Mouse (Mus musculus) right cerebral cortex, adult 18-20 months (tissue): ENCODE results near the gene Optn.
A peak's percentile ranks its signal among the peaks of the same experiment; 100 is the strongest.
"Not testable (repeated sequence)": the region's sequence is repeated elsewhere in the genome, so short reads cannot be mapped to it uniquely, and the experiment has no call there.

Source experiments
- DNase-seq: peaks from one replicate; pipeline ENCODE4 v3.0.0; 2022; ENCODE audit warnings: mixed read lengths

The Optn gene

DNA sequence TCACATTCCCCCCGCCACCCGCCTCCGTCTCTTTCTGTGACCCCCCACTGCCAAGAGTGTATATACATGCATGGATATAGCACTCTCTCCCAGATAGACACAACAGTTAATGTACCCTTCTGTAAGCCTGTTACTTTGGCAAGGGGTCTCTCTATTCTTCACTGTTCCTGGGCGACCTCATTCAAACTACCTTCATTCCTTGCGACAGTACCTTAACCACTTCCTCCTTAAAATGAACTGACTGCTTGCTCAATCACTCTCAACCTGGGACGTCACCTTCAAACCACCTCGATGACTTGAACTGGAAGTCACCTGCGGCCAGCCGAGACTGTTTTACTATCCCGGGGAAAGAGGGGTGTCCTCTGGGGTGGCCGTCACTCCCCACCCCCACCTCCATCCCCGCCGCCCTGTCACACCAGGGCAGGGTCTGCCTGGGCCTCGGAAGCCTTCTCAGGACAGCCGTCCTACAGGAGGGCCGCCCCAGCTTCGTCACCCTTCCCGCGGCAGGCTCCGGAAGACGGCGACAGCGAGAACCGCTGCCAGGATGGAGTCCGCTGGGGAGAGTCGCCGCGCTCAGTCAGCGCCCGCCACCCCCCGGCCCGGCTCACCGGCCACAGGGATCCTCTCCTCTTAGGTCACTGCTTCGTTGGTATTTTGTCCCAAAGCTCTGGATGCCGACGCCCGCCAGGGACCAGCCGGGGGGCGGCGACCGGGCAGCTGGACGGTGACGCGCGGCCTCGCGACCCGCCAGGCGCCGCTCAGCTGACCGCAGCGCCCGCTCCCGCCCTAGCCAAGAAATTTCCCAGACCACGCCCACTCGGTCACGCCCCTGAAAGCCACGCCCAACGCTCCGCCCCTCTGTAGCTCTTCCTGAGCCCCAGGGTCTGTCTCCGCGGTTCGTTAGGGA, at the start of gene Optn:
TSS of gene Optn (minus strand) at position 753 of the 907 bp plus-strand sequence.
- DNase-seq, result peak; percentile 84

DNA sequence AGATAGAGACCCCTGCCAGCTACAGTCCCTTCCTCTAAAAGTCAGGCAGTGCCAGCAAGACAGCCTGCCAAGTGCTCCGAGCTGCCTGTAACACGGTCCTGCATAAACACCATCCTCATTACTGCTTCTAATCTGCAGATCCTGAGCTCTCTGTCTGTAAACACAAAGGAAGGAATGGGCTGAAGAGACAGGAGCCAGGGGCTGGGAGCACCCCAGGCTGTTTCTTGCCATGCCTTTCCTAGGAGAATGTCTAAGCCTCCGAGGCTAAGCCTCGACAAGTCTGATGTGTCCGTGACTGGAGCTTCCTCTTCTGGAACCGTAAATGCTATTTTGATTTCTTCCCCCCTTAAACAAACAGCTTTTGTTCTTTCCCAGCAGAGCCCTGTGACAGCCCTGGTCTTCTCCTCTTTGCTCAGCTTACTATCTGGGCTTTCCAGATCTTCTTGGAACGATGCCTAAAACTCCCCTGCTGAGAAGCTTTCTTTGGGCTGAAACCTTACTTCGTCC, 49.0 kb upstream of the Optn start:
- DNase-seq, result no peak

DNA sequence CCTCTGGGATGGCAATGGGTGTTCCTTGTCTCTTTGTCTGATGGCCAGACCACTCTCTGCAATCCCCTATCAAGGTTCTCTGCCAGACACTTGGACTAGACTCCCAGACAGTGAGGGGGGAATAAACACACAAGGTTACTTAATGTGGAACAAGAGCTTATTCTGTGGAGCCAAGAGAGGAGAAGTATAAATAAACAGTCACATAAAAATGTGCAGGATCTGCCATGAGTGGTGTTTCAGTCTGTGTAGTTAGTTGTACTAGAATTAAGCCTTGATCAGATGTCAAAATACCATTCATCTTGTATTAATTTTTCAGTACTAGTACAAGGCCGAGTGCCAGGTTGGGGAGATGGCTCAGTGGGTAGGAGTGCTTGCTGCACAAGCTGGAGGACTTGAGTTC, 39.0 kb upstream of the Optn start:
- no peak for DNase-seq

DNA sequence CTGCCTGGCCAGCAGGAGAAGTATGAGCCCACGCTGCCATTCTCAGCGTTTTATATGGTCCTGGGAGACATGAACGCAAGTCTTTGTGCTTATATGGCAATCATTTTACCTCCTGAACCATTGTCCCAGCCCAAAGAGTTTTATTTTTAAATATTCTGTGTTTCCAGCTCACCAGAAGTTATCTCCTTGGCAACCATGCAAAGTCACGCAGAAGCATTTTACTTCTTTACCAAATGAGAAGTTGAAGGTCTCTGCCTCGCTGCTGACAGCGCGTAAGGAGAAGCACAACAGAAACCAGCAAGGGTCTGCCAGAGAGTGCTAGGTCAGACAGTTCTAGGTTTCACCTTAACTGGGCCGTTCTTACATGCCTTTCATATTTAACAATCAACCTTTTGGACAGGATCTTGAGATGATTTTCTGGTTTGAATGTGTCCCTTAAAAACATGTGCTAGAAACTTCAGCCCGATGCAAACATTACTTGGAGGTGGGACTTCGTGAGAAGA, 37.9 kb upstream of the Optn start:
- no peak for DNase-seq

DNA sequence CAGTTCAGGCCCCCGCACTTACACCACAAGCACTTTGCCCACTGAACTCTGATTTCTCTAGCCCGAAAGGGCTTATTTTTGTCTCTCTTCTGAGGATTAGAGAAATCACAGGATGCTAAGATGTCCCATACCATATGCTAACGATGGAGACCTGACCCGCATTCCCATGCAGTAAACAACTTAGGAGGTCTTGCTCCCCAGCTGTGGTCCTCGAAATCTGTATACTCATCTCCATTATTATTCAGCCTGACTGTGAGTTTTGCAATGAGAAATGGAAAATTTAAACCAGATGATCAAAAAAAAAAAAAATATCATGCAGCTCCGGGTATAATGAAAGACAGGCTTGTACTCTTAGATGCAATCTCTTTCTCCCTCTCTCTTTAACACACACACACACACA, 35.3 kb upstream of the Optn start:
- no peak for DNase-seq

DNA sequence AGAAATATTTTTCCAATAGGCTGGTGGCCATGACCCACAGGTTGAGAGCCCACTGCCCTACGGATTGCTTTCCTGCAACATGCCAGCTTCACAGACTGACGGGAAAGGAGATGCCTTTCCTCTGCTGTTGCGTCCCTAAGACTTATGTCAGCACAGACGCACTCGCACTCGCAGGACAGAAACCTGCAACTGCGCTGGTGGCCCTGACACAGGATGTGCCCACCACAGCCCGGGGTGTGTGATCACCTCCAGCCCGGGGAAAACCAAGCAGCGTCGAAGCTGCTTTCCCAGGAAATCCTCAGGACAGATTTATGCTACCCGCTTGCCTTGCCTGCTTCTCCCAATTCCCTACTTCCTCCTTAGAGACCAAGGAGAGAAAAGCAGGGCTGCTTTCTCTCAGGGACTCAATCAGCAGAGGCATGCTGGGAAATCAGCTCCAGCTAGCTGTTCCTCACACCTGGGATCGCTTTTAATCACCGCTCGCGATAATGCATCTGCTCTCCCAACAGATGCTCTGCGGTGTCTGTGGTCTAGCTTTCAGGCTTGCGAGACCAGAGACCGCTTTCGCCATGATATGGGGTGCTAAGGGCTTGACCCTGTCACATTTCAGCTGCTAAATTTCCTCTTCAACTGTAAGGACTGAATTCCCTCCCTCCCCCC, 34.1 kb upstream of the Optn start:
- peak; percentile 33 for DNase-seq

DNA sequence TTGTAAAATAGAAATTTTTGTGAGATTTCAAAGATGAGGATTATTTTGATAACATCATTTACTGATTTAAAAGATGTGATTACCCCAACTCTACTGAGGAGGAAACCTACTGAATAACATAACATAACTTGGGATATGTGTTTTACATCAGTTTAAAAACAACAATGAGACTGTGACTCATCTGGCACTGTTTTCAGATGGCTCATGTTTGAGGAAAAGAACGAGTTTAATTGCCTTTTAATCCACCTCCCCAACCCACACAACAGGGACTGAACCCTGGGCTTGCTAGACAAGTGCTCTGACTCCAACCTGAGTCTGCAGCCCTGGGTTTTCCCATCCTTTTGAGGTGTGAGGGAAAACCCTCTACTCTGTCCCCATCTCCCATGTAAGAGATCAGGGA, 31.5 kb upstream of the Optn start:
- DNase-seq, result peak; percentile 15

DNA sequence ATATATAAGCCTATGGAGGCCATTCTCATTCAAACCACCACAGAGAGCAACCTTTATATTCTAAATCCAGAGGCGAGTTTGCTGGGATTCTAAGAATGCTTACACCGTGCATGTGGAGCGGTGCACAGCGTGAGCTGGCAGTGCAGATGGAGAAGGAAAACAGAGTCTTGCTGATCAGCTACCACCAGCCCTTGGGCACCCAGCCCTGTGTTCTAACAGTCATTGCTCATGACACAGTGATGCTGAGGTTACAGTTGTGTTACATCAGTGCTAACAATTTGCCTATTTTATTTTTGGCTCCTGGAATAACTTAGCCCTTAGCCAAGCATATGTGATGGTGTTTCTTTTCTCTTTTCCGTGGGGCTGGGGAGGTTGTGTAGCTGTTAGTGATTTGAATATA, 31.0 kb upstream of the Optn start:
- DNase-seq, result peak; percentile 27

DNA sequence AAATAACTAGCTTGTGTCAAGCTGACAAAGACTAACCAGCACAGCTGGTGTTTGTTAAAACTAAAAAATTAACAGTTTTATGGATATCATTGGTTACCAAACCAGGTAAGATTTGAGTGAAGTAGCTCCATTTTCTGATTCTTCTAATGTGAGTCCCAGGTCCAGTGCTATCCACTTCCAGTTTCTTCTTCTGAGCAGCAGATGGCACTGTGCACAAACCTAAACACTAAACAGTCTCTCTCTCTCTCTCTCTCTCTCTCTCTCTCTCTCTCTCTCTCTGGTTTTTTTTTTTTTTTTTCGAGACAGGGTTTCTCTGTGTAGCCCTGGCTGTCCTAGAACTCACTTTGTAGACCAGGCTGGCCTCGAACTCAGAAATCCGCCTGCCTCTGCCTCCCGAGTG, 26.5 kb upstream of the Optn start:
- peak; percentile 48 for DNase-seq

DNA sequence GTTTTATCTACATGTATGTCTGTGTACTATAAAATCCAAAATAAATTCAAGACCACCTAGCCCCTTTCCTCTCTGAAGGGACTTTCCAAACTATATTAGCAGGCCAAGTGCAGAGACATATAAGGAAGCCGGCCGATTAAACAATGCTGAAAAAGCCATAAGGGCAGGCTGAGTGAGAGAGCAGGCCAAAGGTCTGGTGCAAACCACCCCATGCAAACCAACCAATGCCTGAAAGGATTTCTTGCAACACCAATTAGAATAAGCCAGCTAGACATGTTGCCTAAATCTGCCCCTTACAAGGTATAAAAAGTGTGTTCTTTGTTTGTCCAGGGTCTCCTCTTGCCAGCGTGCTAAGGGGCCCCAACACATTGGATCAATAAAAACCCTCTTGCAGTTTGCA, 23.8 kb upstream of the Optn start:
- no peak for DNase-seq

DNA sequence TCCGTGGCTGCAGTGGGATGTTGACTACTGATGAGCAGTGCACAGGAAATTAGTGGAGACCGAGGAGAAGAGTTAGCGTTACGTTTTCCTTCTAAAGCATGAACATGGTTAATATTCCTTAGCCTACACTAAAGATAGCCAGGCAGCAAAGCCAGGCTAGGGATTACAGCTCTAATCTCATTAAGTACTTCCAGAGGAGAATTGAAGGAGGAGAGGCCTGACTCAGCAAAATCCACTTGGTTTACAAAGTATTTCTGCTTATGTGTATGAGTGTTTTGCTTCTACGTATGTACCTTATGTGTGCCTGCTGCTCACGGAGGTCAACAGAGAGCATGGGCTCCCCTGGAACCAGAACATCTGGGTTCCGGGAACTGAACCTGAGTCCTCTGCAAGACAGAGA, 19.9 kb upstream of the Optn start:
- DNase-seq, result no peak

DNA sequence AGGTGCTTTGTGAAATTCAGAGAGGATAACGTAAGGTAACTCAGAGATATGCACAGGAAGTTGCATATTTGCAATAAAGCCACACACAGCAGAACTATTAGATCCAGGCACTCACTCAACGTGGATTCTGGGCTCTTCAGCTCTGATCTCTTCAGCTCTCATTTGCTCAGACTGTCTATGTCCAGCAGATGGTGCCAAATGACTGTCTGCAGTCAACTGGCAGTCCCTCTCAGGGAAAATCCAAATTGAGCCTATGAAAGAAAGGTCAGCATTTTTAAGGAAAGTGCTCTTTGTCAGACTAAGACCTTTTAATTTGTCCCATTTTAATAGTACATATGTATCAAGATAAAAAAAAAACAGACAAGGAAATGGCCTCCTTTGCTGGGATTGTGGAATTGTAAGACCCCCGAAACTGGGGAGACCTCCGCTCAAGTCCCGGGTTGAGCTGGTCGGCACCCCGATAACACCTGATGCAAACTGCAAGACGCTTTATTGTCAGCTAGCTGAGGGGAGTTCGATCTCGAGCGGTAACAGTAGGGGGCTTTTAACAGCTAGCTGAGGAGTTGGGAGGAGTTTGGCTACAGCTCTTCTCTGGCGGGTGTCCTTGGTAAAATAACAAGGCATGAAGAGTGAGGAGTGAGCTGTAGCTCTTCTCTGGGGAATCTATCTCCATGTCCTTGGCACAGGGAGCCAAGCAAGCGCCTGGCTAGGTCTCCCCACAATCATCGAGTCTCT, 16.4 kb upstream of the Optn start:
- DNase-seq, result peak; percentile 39

DNA sequence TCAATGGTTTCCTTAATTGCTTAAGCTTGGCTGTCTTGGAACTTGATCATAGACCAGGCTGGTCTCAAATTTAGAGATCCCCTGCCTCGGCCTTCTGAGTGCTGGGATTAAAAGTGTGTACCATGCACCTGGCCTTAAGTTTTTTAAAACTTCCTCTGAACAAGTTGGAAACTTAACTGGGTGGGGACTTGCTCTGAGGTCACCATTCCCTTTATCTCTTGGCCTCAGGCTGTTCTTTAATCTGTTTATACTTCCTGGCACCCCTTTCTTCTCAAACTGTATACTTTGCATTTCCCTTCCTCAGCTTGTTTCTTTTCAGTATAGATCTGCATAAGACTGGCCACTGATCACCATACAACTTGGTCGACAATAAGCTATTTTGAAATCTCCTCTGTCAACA, 14.1 kb upstream of the Optn start:
- no peak for DNase-seq

DNA sequence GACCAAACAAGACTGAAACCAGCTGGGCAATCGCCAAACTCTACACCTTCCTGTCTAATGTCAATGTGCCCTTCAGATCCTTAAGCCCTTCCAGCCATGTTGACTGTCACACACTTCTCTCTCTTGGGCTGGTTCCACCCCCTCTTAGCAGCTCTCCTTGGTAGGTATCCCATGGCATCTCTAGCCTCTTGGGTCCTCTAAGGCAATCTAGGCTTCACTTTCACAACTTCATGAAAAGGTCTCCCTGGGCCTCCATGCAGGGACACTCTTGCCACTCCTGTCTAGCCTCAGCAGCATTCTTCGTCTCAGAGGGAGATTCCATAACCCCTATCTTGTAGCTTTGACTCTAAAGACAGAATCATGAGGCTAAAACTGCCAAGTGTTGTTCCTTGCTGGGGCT, 13.6 kb upstream of the Optn start:
- no peak for DNase-seq

DNA sequence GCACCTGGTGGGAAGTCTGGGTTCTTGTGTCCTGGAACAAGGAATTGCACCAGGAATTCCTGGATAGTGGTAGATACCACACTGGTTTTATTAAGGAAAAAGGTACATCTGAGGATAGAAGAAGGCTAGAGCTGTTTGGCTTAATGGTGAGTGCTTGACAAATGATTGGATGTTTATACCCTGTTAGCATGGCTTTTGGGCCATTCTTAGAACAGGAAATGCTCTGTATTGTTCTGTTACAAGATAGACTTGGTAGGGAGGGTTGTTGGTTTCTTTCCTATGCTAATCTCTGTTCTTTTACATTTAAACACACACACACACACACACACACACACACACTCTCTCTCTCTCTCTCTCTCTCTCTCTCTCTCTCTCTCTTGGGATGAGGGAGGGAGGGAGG, 12.0 kb upstream of the Optn start:
- no peak for DNase-seq

DNA sequence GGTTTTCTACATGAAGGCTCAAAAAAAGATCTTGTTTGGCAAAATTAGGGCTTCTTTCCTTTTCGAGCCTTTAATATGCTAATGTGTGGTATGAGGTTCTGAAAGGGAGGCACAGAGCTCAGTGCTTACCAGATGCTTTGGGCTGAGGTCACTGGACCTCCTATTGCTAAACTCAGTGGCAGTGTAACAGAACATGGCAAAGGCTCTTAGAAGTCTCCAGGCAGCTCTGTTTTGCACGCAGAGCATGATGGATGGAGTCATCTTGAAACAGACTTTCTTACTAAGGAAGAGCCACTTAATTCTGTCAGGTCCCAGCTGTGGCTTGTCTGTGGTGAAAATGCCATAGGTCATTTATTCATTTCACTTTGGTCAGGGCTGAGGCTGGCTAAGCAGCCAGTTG, 11.6 kb upstream of the Optn start:
- no peak for DNase-seq

DNA sequence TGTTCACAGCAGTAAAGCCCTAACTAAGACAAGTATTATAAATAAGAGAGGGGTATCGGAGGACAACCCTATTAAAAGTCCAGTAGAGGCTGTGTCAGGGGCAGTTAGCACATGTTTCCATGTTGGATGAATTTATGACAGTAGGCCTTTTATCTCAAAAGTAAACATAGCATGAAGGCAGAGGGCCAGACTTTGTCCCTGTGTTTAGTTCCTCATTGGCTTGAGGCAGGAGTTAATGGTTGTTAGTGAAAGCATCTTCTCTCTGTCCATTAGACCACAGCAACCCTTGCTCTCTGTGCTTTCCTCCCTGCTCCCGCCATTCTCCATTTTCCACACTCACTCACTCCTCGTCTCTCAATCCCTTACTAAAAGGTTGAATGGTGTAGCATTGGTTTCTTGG, 9.9 kb upstream of the Optn start:
- no peak for DNase-seq

DNA sequence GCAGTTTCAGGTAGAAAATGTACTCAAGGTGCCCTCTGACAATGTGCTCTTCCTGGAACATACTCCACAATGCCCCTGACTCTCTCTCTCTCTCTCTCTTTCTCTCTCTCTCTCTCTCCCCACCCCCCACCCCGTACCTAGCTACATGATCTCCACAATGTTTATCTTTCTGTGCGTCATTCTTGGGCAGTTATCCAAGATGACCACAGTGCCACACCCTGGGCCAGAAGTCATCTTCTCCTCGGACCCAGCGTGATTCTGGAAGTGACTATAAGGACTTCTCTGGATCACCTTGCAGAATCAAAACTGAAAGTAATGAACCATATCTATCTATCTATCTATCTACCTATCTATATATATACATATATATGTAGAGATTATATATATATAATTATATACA, 4.1 kb upstream of the Optn start:
- DNase-seq, result no peak

DNA sequence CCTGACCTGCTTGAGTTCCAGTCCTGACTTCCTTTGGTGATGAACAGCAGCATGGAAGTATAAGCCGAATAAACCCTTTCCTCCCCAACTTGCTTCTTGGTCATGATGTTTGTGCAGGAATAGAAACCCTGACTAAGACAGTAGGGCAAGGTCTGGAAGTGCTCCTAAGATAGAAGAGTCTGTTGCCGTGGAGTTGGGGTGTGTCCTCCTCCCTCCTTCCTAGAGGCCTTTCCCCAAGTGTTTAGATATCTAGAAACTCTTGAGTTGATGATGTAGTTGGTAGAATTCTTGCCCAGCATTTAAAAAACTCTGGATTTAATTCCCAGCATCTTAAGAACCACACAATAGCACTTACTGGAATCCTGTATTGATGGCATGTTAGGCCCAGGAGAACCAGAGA, 3.4 kb upstream of the Optn start:
- DNase-seq, result not testable (repeated sequence)

DNA sequence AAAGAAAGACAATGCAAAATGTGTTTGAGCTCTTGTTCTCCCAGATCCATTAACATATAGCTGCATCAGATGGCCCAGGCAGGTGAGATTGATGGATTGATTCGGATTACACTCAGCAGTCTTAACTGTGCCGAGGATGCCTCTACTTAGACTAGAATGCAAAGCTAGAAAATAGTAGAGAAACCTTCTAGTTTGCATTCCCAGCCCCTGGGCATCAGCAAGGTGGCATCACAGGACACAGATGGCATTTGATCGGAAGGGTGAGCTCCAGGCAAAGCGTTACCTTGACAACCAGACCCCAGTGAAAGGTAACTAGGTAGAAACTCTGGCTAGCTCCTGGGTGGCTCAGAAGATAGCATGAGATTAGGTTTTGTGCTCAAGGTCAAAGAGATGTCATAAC, 396 bp upstream of the Optn start:
- DNase-seq, result no peak

DNA sequence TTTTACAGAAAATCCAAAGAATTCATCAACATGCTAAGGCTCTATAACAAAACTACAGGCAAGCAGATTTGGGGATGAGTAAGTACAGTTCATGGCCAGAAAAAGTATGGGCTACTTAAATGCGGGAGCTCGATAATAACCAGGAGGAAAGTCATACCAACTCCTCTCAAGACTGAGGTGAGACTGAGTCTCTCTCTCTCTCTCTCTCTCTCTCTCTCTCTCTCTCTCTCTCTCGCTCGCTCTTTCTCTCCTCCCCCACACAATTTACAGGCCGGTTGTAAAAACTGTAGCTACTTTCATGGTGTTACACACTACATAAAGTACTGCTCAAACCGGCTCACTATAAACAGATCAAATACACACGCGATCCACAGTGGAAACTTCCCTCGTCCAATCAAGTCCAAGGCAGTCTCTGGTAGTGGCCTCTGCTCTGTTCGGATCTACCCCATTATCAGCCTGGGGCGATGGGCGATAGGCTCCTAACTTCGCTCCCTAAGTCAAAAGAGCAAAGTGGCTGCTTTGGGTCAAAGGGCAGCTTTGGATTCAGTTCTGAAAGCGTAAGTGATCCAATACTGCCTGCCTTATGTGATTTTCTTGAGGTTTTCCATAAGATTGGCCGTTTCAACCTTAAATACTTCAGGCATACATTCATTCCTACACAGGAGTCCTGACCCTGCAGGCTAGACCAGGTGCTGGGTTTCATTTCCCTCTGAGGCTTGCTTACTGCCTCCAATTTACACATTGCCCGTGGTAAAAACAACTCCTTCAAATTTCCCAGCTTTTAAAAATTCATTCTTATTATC, 1.2 kb downstream of the Optn start:
- no peak for DNase-seq

DNA sequence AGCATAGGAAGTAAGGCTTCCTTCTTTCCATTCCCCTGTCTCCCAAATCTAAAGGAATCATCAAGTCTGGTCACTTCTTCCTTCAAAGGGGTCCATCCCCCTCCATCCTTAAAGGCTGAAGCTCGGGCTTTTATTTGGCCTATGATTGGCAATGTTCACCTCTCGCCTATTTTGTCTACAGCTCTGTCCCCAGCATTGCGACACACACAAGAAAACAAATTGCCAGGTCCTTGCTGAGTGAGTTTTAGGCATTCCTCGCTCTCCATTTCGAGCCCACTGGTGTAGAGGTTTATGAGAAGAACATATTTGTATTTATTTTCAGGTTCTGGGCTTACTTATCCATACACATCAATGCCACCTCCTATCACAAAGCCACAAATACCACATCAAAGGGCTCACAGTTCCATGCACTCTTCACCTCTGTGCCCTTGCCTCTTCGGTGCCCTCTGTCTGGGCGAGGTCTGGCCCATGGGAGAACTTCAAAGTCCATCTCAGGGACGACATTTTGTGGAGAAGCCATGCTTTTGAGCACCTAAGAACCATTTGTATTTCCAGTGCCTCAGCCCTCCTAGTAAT, 2.6 kb downstream of the Optn start:
- DNase-seq, result no peak
